ENCODE assay signal across 26 mouse cellular contexts in the genomic region with DNA sequence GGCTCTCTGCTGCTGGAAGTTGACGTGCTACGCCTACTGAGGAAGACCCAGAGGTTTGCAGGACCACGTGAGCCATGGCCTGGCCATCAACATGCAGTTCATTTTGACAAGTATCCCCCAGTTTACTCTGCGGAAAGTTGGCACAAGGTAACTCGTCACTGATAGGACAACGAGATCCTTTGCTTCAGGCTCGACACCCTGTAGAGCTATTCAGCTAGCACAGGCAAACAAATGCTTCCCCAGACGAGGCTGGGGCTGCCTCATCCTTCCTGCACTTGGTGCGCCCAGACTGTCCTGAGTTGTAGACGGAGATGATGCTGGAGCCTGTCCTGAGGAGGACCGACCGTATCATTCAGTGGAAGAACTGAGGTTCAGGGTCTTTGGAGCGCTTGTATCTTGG.
"Had no signal": no experiment of that assay in that cellular context is flagged by ENCODE, and none has a peak within 500 bp of the region (broad histone marks: within the 10 kb centered on the region; RNA-seq: fewer than 3 reads in every experiment).

No protein-coding gene starts in this region.

- H3K4me3 ChIP-seq: gastrocnemius, adult 2 months; heart, adult 2 months; heart, embryonic 13.5 days; heart, embryonic 15.5 days; hindbrain, embryonic 10.5 days; hindbrain, embryonic 13.5 days; intestine, embryonic 15.5 days; layer of hippocampus, adult 2 months; left cerebral cortex, adult 2 months; limb, embryonic 10.5 days; limb, embryonic 12.5 days; liver, embryonic 13.5 days; liver, embryonic 15.5 days had no signal

- H3K27ac ChIP-seq: gastrocnemius, adult 2 months; heart, adult 2 months; heart, embryonic 13.5 days; heart, embryonic 15.5 days; hindbrain, embryonic 10.5 days; hindbrain, embryonic 13.5 days; intestine, embryonic 15.5 days; layer of hippocampus, adult 2 months; left cerebral cortex, adult 2 months; limb, embryonic 10.5 days; limb, embryonic 12.5 days; liver, embryonic 13.5 days; liver, embryonic 15.5 days had no signal

- H3K36me3 ChIP-seq: hindbrain, embryonic 13.5 days; intestine, embryonic 15.5 days; liver, embryonic 13.5 days; liver, embryonic 15.5 days had no signal

- H3K27me3 ChIP-seq: heart, embryonic 13.5 days; heart, embryonic 15.5 days; hindbrain, embryonic 13.5 days; intestine, embryonic 15.5 days; limb, embryonic 12.5 days; liver, embryonic 15.5 days had no signal

- H3K9me3 ChIP-seq: heart, embryonic 13.5 days; heart, embryonic 15.5 days; hindbrain, embryonic 10.5 days; hindbrain, embryonic 13.5 days; intestine, embryonic 15.5 days; limb, embryonic 10.5 days; limb, embryonic 12.5 days; liver, embryonic 13.5 days; liver, embryonic 15.5 days had no signal

- H3K4me2 ChIP-seq: heart, embryonic 11.5 days; heart, embryonic 13.5 days; heart, embryonic 15.5 days; hindbrain, embryonic 13.5 days; intestine, embryonic 15.5 days; limb, embryonic 12.5 days; liver, embryonic 11.5 days; liver, embryonic 13.5 days; liver, embryonic 15.5 days had no signal

- H3K9ac ChIP-seq: heart, embryonic 13.5 days; heart, embryonic 15.5 days; hindbrain, embryonic 13.5 days; intestine, embryonic 15.5 days; limb, embryonic 12.5 days; liver, embryonic 13.5 days; liver, embryonic 15.5 days had no signal

- H3K4me1 ChIP-seq: heart, embryonic 13.5 days; hindbrain, embryonic 10.5 days; intestine, embryonic 15.5 days; limb, embryonic 10.5 days; limb, embryonic 12.5 days; liver, embryonic 13.5 days; liver, embryonic 15.5 days had no signal

- DNase-seq: gastrocnemius, adult 2 months; gastrocnemius, postnatal 10 days; gastrocnemius, postnatal 25 days; heart, adult 2 months; heart, postnatal 4 days; kidney, adult 18-20 months; kidney, adult 8-10 months; kidney, postnatal 10 days; kidney, postnatal 25 days; kidney, postnatal 4 days; liver; liver, embryonic 13.5 days had no signal

- ATAC-seq: inflammation-experienced regulatory T-cells, adult 6 months; intestine, embryonic 15.5 days; intestine, postnatal 0 days had no signal
